Mouse (Mus musculus): ENCODE data around the gene Col11a2.
"Not testable (repeated sequence)": the region's sequence is repeated elsewhere in the genome, so short reads cannot be mapped to it uniquely, and the experiment has no call there.

The Col11a2 gene

DNA sequence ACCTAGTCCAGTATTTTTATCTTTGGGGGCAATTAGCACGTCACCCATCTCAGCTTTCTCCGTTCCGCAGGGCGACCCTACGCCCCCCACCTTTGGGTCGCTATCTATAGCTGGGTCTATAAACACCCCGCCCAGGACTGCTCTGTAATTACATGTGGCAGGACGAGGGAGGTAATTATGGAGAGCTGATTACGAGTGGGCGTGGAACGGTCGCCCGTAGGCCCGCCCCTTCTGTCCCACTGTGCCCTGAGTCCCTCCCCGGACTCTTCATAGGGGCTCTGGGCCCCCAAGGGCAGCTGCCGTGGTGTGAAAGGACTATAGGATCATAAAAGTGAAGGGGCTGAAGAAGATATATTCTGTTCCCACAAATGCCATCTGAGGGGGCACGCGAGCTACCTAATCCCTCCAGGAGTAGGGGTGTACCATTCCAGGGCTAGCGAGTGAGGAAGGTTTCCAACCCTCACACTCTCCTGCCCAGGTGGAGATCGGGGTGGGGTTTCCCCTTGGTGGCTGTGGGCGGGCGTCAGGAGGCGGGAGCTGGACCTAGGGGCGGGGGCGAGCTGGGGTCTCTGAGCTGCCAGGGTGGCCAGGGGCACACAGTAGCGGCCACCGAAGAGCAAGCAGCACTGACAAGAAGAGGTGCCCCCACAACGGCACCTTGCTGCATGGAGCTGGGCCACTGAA, at the start of gene Col11a2:
Gene Col11a2, plus strand, starts transcription at position 560 of the 684 bp plus-strand sequence.
- DNase-seq, result no peak

DNA sequence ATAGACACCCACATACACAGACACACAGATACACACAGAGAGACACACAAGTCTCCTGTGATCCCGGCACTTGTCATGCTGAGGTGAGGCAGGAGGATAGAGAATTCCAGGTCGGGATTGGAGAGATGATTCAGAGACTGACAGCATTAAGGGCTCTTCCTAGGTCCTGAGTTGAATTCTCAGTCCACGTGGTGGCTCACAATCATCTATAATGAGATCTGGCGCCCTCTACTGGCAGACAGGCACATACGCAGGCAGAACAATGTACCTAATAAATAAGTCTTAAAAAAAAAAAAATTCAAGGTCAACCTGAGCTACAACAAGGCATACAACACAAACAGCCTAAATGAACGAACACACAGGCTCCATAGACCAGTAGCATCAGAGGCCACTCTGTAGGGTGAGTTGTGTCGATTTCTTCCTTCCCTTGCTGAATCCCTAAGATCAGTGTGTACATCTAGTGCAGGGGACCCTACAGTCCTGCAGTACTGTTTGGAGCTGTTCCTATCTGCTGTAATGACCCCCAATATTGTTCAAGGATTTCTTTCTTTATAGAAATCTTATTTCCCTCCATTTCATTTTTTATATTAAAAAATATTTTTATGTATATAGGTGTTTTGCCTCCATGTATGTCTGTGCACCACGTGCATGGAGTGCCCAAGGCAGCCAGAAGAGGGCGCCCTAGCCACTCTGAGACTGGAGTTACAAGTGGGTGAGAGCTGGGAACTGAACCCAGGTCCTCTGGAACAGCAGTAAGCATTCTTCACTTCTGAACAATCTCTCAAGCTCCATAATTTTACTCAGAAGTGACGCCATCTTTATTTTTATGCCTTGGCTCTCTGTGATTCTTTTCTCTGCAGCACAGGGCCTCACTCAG, 47.2 kb upstream of the Col11a2 start:
- peak; percentile 79 for DNase-seq

- DNase-seq, result no peak
Measured at GRCm38 (mm10) chr17:33994959-33995358, 44.3 kb upstream of the Col11a2 start.

DNA sequence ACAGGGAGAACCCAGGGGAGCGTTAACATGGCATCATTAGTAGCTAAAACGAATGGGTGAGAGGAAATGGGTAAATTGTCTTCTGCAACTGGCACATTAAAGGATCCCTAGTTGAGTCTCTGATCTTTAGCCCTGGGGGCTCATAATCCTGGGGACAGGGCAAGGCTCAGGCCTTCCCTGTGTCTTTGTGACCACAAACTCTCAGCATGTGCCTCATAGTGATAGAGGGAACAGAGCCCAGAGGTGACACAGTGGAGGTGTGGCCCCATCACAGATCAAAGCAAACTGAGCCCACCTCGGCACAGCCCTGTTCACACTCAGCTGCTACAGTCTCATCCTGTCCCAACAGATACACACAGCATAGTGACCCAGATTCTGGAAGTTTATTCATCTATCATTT, 43.6 kb upstream of the Col11a2 start:
- DNase-seq, result no peak

DNA sequence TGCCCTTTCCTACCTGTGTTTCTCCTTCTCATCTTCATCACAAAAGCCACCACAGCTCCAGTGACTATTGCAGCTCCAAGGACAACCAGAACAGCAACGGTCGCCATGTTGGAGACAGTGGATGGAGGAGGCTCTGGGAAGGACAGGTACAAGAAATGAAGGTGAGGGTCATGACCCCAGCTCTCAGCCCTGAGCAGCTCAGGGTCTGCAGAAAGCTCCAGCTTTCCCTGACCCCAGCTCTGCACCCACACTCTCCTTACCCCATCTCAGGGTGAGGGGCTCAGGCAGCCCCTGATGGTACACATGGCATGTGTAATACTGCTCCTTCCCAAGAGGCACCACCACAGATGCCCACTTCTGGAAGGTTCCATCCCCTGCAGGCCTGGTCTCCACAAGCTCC, 42.2 kb upstream of the Col11a2 start:
- not testable (repeated sequence) for DNase-seq

GRCm38 (mm10) chr17:33998697-33999096, 40.5 kb upstream of the Col11a2 start:
- DNase-seq, result not testable (repeated sequence)

GRCm38 (mm10) chr17:33999341-34000149, 39.7 kb upstream of the Col11a2 start:
- peak; percentile 29 for DNase-seq

DNA sequence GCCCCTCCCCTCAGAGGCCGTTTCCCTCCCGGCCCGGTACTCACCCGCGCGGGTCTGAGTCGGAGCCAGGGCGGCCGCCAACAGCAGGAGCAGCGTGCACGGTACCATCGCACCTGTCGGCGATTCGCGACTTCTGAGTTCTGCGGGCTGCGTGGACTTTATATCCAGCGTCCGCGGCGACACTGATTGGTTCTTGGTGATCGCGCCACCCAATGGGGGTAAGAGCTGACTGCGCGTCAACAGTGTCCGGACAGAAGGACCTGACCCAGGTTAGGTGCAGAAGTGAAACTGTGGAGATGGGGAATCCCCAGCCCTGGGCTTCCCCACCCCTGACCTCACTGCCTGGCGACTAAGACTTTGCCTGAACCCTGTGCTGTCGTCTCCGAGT, 39.1 kb upstream of the Col11a2 start, which contains the start of gene H2-K1:
Gene H2-K1, minus strand, starts transcription at position 198 of the 388 bp plus-strand sequence.
- DNase-seq, result peak; percentile 94

GRCm38 (mm10) chr17:34000796-34001195, 38.4 kb upstream of the Col11a2 start:
- DNase-seq, result not testable (repeated sequence)

DNA sequence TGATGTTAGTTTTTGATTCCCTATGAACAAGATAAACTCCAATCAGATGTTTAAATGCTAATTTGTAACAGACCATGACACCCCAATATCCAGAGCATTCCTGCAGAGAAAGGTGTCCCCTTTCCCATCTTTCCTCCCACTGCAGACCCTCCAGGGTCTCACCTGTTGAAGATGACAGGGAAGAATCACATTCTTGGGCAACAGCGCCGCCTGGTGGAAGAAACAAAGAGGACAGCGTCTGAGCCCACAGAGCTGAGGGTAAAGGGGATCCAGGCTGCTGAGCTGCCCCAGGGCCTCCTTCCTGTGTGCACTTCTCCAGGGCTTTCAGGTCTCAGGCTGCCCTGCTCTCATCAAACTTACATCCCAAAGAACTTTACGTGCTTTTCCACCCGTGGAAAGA, 35.8 kb upstream of the Col11a2 start:
- DNase-seq, result peak; percentile 61

DNA sequence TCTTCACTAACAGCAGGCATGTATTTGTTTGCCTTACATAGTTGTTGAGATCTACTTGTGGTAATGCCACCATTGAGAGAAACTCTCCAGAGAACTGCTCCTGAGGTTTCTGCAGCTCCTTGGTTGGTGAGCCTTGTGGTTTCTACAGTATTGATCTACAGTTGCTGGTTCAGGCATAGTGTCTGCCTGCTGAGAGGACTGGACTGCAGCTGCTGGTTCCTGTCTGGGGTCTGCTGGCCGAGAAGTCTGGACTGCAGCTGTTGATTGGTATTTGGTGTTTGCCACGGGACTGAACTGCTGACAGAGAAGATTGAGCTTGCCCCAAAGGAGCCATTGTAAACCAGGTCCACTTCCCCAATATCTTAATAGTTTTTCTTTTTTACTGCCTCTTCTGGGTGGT, 32.7 kb upstream of the Col11a2 start:
- DNase-seq, result no peak

DNA sequence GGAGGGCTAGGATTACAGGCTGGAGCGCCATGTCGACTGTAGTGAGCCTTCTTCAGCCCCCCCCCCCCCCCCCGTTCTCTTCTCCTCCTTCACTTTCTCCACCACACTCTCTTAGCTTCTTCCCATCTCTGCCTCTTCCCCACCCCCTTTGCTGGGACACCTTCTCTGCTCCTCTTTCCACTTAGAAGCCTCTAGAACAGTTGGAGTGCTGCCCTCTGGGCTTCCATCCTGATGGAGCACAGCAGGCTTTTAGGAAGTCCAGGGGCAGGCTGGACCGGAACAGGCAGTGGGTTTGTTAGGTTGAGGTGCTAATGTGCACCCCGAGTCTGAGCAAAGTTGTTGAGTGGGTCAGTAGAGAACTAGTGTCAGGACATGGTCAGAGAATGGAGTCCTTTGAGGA, 29.1 kb upstream of the Col11a2 start:
- DNase-seq, result no peak

DNA sequence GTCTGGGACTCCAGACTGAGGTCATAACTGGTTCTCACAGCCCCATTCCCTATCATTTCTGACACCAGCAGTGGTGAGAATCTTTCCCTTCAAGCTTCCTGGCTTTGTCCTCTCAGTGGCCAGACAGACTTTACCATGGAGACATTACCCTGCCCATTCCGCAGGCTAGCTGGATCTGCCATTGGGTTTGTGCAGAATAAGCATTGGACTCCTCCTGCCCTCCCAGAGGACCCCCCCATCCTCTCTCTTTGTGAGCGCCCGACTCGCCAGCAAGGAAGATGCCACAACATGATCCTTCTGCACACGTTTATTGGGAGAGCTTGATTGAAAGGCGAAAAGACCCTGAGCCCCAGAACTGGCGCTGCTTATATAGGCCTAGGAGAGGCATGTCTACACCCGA, 25.8 kb upstream of the Col11a2 start:
- DNase-seq, result no peak

- no peak for DNase-seq
Measured at GRCm38 (mm10) chr17:34021539-34022413, 17.5 kb upstream of the Col11a2 start.

- DNase-seq, result no peak
Measured at GRCm38 (mm10) chr17:34022414-34022783, 16.8 kb upstream of the Col11a2 start.

- no peak for DNase-seq
Measured at GRCm38 (mm10) chr17:34022987-34023386, 16.2 kb upstream of the Col11a2 start.

- DNase-seq, result no peak
Measured at GRCm38 (mm10) chr17:34023678-34024077, 15.6 kb upstream of the Col11a2 start.

GRCm38 (mm10) chr17:34024317-34024821, 14.9 kb upstream of the Col11a2 start, which contains the start of gene Ring1:
Gene Ring1, minus strand, starts transcription at chr17:34024680.
- peak; percentile 88 for DNase-seq

DNA sequence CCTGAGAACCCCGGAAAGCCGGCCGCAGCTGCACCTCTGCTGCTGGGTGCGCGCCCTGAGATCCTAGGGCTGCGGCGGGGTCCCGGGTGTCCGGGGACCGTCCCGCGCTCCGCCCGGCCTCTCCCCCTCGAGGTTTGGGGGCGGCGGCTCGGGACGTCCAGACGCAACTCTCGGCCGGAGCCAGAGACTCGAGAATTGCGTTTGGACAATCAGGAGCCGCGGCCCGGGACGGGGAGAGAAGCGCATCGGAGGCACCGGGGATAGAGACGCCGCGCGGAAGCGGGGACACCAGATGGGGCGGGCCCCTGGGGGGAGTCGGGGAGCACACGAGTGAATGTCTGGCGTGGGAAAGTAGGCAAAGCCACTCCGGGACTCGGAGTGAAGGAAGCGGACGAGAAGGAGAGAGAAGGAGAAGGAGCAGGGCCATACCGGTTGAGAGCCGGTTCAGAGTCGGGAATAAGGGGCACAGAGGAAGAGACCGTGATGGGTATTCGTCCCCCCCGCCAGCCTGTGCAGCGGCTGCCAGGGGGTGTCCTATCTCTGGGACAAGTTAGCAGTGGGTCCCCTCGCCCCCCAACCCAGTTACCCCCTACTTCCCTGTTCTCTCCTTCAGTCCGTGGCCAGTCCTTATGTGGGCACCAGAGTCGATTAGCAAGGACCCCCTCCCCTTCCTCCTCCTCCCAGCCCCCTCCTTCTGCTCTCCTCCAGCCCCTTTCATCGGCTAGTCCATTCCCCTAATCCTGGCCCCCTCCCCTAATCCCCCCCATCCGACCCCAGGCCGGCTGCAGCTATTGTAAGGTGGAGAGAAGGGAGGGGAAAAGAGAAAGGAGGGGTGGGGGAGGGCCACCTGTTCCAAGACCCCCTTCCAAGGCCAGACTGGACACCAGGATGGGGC, 14.1 kb upstream of the Col11a2 start:
- no peak for DNase-seq

GRCm38 (mm10) chr17:34025756-34026151, 13.5 kb upstream of the Col11a2 start:
- DNase-seq, result no peak

DNA sequence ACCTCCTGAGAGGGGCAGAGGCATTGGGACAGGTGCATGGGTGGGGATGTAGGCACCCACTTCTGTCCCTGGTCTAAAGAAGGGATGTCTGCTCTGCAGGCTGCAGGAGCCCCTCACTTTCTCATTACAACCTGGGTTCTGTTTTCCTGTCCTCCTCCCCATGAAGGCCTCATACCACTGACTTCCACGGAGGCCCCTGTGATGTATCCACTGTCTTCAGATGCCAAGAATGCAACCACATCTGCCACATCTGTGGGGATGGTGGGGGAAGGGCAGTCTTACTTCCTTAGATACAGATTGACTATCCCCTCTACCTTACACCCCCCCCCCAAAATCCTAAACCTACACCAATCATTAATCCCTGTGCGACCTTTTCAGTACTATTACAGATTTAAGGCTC, 13.0 kb upstream of the Col11a2 start:
- no peak for DNase-seq
